Mouse (Mus musculus) kidney, embryonic 14.5 days (tissue): ENCODE measurements around the gene Asf1a. TPM values are rescaled to one million over a fixed set of nuclear protein-coding genes. Genes with fewer than 3 reads are reported as not detected.

Source experiments
- ATAC-seq: fragments of 200-750 bp; cut with Nextera tagmentation; 2 replicates; pipeline ENCODE4 v1.8.0; 2017; ENCODE audit warnings: moderate number of reproducible peaks, mild to moderate bottlenecking, moderate TSS enrichment, moderate library complexity; ENCODE audit not compliant: low FRiP score, low TSS enrichment
- H3K27ac ChIP-seq: fragments of 300-500 bp; sonication (generic); 2 replicates; pipeline ENCODE4 v1.5.1; 2014; ENCODE audit warnings: low read depth, mild to moderate bottlenecking, low read length, moderate library complexity, mixed read lengths
- H3K27me3 ChIP-seq: fragments of 300-500 bp; sonication (generic); 2 replicates; pipeline ENCODE4 v1.6.1; 2014; ENCODE audit warnings: mild to moderate bottlenecking, low read length; ENCODE audit not compliant: control insufficient read depth, insufficient read depth
- H3K36me3 ChIP-seq: fragments of 300-500 bp; sonication (generic); 2 replicates; pipeline ENCODE4 v1.6.1; 2014; ENCODE audit warnings: low read length, mixed read lengths; ENCODE audit not compliant: control insufficient read depth, insufficient read depth
- H3K4me1 ChIP-seq: fragments of 300-500 bp; sonication (generic); 2 replicates; pipeline ENCODE4 v1.6.1; 2014; ENCODE audit warnings: low read length, mixed read lengths; ENCODE audit not compliant: control insufficient read depth, insufficient read depth
- H3K4me2 ChIP-seq: fragments of 300-500 bp; sonication (generic); replicated peaks from 2 replicates; pipeline ENCODE4 v1.6.1; 2014; ENCODE audit warnings: low read depth, mild to moderate bottlenecking, low read length
- H3K4me3 ChIP-seq: fragments of 300-500 bp; sonication (generic); 2 replicates; pipeline ENCODE4 v1.5.1; 2014; ENCODE audit warnings: mild to moderate bottlenecking, low read length
- H3K9ac ChIP-seq: fragments of 300-500 bp; sonication (generic); 2 replicates; pipeline ENCODE4 v1.6.1; 2014; ENCODE audit warnings: low read depth, mild to moderate bottlenecking, low read length, moderate library complexity
- H3K9me3 ChIP-seq: fragments of 300-500 bp; sonication (generic); 2 replicates; pipeline ENCODE4 v1.6.1; 2016; ENCODE audit warnings: low read length; ENCODE audit not compliant: control insufficient read depth
- WGBS: fragments of 180-500 bp; shearing (Covaris S2); extraction: QIAGEN DNeasy Blood & Tissue Kit; methylation state at CpG from one replicate; pipeline ENCODE4 v1.1.7; 2014; 5-methylcytosine and 5-hydroxymethylcytosine counted together
- polyA plus RNA-seq: library from polyadenylated mRNA; unstranded; fragments of >200 nt; fragmentation: Nextera tagmentation; extraction: Ambion mirVana; gene quantifications from 2 replicates; pipeline ENCODE4 v1.2.1, GENCODE M21; 2014

Gene Asf1a
- polyA plus RNA-seq, 1 experiment from 2014 or later = 155 TPM

- peak overlapping the region; percentile 99 for H3K27ac ChIP-seq
- H3K4me3 ChIP-seq = peak overlapping the region; percentile 94
- H3K4me1 ChIP-seq = peaks cover 11% of the 10 kb centered on the region
- WGBS = under 1% methylated on average over 79 of the region's 99 CpGs
- H3K9ac ChIP-seq = peak overlapping the region; percentile 99
- no peaks in the 10 kb centered on the region for H3K27me3 ChIP-seq
- ATAC-seq = peak; percentile 32
- peaks cover 11% of the 10 kb centered on the region; the same call in 1 of the 2 replicates for H3K36me3 ChIP-seq
- H3K9me3 ChIP-seq = no peaks in the 10 kb centered on the region
- H3K4me2 ChIP-seq = peak overlapping the region; percentile 53
Observed at GRCm38 (mm10) chr10:53597121-53597881, 744 bp downstream of the Asf1a start.

GRCm38 (mm10) chr10:53598821-53599220 is 2.3 kb downstream of the Asf1a start:
- H3K9ac ChIP-seq = 0 out of 2 replicates have a peak overlapping the region, but pooled peaks have one; percentile 23
- peak overlapping the region; percentile 41 for H3K4me2 ChIP-seq
- H3K27ac ChIP-seq = no peak overlapping the region
- peaks cover 11% of the 10 kb centered on the region for H3K4me1 ChIP-seq
- 54% methylated on average over 5 of the region's 5 CpGs for WGBS
- no peaks in the 10 kb centered on the region for H3K9me3 ChIP-seq
- peak overlapping the region; percentile 26 for H3K4me3 ChIP-seq
- peaks cover 26% of the 10 kb centered on the region for H3K36me3 ChIP-seq
- H3K27me3 ChIP-seq = no peaks in the 10 kb centered on the region
- ATAC-seq = no peak

- H3K36me3 ChIP-seq = peaks cover 74% of the 10 kb centered on the region
- H3K27me3 ChIP-seq = no peaks in the 10 kb centered on the region
- H3K4me3 ChIP-seq = no peak overlapping the region
- ATAC-seq = no peak
- no peaks in the 10 kb centered on the region for H3K9me3 ChIP-seq
- H3K4me2 ChIP-seq = no peak overlapping the region
- no peak overlapping the region for H3K9ac ChIP-seq
- no peak overlapping the region for H3K27ac ChIP-seq
- no peaks in the 10 kb centered on the region for H3K4me1 ChIP-seq
- WGBS = 68% methylated on average over 2 of the region's 2 CpGs
Observed at GRCm38 (mm10) chr10:53605328-53605727, 8.8 kb downstream of the Asf1a start.

GRCm38 (mm10) chr10:53608274-53608673 is 11.7 kb downstream of the Asf1a start:
- no peak overlapping the region for H3K27ac ChIP-seq
- 69% methylated on average over 2 of the region's 2 CpGs for WGBS
- peaks cover 75% of the 10 kb centered on the region for H3K36me3 ChIP-seq

GRCm38 (mm10) chr10:53612172-53612571 is 15.6 kb downstream of the Asf1a start:
- Histone ChIP-seq H3K4me2 (no peak overlapping the region), H3K27ac (no peak overlapping the region), H3K27me3 (no peaks in the 10 kb centered on the region), H3K9ac (no peak overlapping the region), H3K9me3 (no peaks in the 10 kb centered on the region), H3K4me1 (no peaks in the 10 kb centered on the region), H3K36me3 (peaks cover 64% of the 10 kb centered on the region), H3K4me3 (no peak overlapping the region)
- WGBS = 58% methylated on average over 1 of the region's 1 CpGs
- no peak for ATAC-seq

More at GRCm38 (mm10) chr10:53608274-53608673, 11.7 kb downstream of the Asf1a start:
- Histone ChIP-seq H3K4me3 (no peak overlapping the region), H3K4me2 (no peak overlapping the region), H3K4me1 (no peaks in the 10 kb centered on the region), H3K27me3 (no peaks in the 10 kb centered on the region), H3K9me3 (no peaks in the 10 kb centered on the region), H3K9ac (no peak overlapping the region)
- ATAC-seq = no peak

- Histone ChIP-seq H3K27ac (no peak overlapping the region), H3K9me3 (no peaks in the 10 kb centered on the region), H3K9ac (no peak overlapping the region), H3K4me1 (no peaks in the 10 kb centered on the region), H3K4me3 (no peak overlapping the region), H3K36me3 (peaks cover 53% of the 10 kb centered on the region), H3K27me3 (no peaks in the 10 kb centered on the region), H3K4me2 (no peak overlapping the region)
- WGBS = 55% methylated on average over 1 of the region's 1 CpGs
- ATAC-seq = no peak
Observed at GRCm38 (mm10) chr10:53613955-53614354, 17.4 kb downstream of the Asf1a start.

GRCm38 (mm10) chr10:53615850-53616616 is 19.5 kb downstream of the Asf1a start:
- WGBS = 81% methylated on average over 8 of the region's 8 CpGs

GRCm38 (mm10) chr10:53629247-53629917 is 32.8 kb downstream of the Asf1a start:
- peak; percentile 86 for ATAC-seq
- Histone ChIP-seq H3K27me3 (no peaks in the 10 kb centered on the region), H3K9ac (peak overlapping the region; percentile 89), H3K36me3 (peaks cover 8% of the 10 kb centered on the region), H3K27ac (peak overlapping the region; percentile 94), H3K4me1 (0 out of 2 replicates have a peak, but pooled peaks cover 5% of the 10 kb centered on the region), H3K4me3 (peak overlapping the region; percentile 82), H3K9me3 (no peaks in the 10 kb centered on the region), H3K4me2 (peak overlapping the region; percentile 43)
- WGBS = under 1% methylated on average over 60 of the region's 67 CpGs

More at GRCm38 (mm10) chr10:53615850-53616616, 19.5 kb downstream of the Asf1a start:
- Histone ChIP-seq H3K9me3 (no peaks in the 10 kb centered on the region), H3K4me3 (no peak overlapping the region), H3K27ac (no peak overlapping the region), H3K9ac (no peak overlapping the region), H3K36me3 (peaks cover 49% of the 10 kb centered on the region), H3K27me3 (no peaks in the 10 kb centered on the region), H3K4me1 (no peaks in the 10 kb centered on the region), H3K4me2 (no peak overlapping the region)
- ATAC-seq = no peak
